Comparison of ENCODE assay signal across 9 mouse cellular contexts in the genomic region with DNA sequence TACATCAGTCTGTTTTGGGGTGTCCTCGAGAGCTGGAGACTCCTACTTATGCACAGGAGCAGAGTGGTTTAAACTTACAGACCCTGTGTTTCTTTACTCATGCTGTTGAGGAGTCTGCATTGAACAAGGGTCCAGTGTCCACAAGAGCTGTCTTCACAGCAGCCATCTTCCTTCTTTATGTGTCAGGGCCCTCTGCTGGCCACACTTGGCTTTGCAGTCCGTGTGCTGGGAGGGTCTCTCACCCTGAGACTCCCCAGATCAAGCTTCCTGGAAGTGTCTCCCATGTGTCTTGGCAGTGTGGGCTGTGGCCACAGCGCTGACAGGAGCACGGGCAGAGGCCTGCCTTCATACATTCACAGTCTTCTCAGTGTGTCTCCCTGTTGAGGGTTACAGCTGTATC. TPM values are rescaled to one million over a fixed set of nuclear protein-coding genes. Genes with fewer than 3 reads are reported as not detected.
DNase-seq lines count a peak whose midpoint lies in the region; ATAC-seq and TF ChIP-seq lines count a peak whose summit lies in the region.
"Had no signal": no experiment of that assay in that cellular context is flagged by ENCODE, and none has a peak within 500 bp of the region (broad histone marks: within the 10 kb centered on the region; RNA-seq: fewer than 3 reads in every experiment).

No protein-coding gene starts in this region.

- H3K27ac ChIP-seq in heart, adult 2 months, result no peak overlapping the region
- no peak overlapping the region for H3K27ac ChIP-seq in embryonic facial prominence, embryonic 10.5 days (replicated peaks)
- H3K27ac ChIP-seq: limb, embryonic 15.5 days had no signal

- ATAC-seq in activated CD4-positive, CD25-positive, alpha-beta regulatory T cell, adult 4 months, result no peak

- no peaks in the 10 kb centered on the region for H3K9me3 ChIP-seq in embryonic facial prominence, embryonic 10.5 days
- H3K9me3 ChIP-seq: limb, embryonic 15.5 days had no signal

- H3K27me3 ChIP-seq in heart, adult 2 months (ENCODE audit: control insufficient read depth, insufficient read depth, low read length), result no peaks in the 10 kb centered on the region
- H3K27me3 ChIP-seq in embryonic facial prominence, embryonic 10.5 days (replicated peaks; ENCODE audit: low read depth, poor library complexity, severe bottlenecking), result no peaks in the 10 kb centered on the region
- H3K27me3 ChIP-seq: limb, embryonic 15.5 days had no signal

- TF ChIP-seq POLR2A in heart, adult 2 months (IDR thresholded peaks at IDR 0.05; ENCODE audit: insufficient read depth, low read depth, low read length), result no peak

- no peaks in the 10 kb centered on the region for H3K36me3 ChIP-seq in heart, adult 2 months (ENCODE audit: control insufficient read depth, insufficient read depth, low read length)
- H3K36me3 ChIP-seq in embryonic facial prominence, embryonic 10.5 days (replicated peaks), result peaks cover 10% of the 10 kb centered on the region; the same call in 1 of the 2 replicates

- no peaks in the 10 kb centered on the region for H3K79me2 ChIP-seq in heart, adult 2 months (replicated peaks; ENCODE audit: control insufficient read depth, insufficient read depth, low read length)

- TF ChIP-seq EP300 in heart, adult 2 months (IDR thresholded peaks at IDR 0.05; ENCODE audit: insufficient read depth, low read depth, low read length), result no peak

- intact Hi-C loops in heart, adult 2 months (cut with DNase I), result loop anchor here (1.0 kb wide), 1 partner anchor 124 kb away; no protein-coding TSS in a partner anchor

- WGBS in heart, adult 2 months, result 26% methylated on average over 4 of the region's 4 CpGs
- WGBS in embryonic facial prominence, embryonic 10.5 days, result 20% methylated on average over 4 of the region's 4 CpGs

- TF ChIP-seq CTCF in heart, adult 2 months (IDR thresholded peaks at IDR 0.05), result peak; percentile 79

- no peak overlapping the region for H3K9ac ChIP-seq in heart, adult 2 months (ENCODE audit: low read depth, low read length)
- H3K9ac ChIP-seq: limb, embryonic 15.5 days had no signal

- H3K4me1 ChIP-seq in heart, adult 2 months (ENCODE audit: control insufficient read depth, insufficient read depth, low read length), result no peaks in the 10 kb centered on the region
- H3K4me1 ChIP-seq in embryonic facial prominence, embryonic 10.5 days, result no peaks in the 10 kb centered on the region
- H3K4me1 ChIP-seq: limb, embryonic 15.5 days had no signal

- peak in 1 of 2 experiments; percentile 40 for DNase-seq in heart, adult 2 months
- no peak for DNase-seq in heart, adult 11 months
- DNase-seq in 416B (ENCODE audit: low read depth) (peak; percentile 41), NIH3T3 (ENCODE audit: low read depth) (peak; percentile 21)
- DNase-seq in embryonic facial prominence, embryonic 10.5 days (ENCODE audit: low spot score), result peak; percentile 63
- peak; percentile 16 for DNase-seq in kidney, postnatal 14 days
- peak; percentile 60 for DNase-seq in naive thymus-derived CD4-positive, alpha-beta T cell, adult 2 months (ENCODE audit: low read depth)

- H3K4me3 ChIP-seq in heart, adult 2 months, result no peak overlapping the region
- H3K4me3 ChIP-seq in embryonic facial prominence, embryonic 10.5 days, result no peak overlapping the region
- H3K4me3 ChIP-seq: limb, embryonic 15.5 days had no signal

RNA-seq across cellular contexts. Expression of a gene that starts 48.0 kb away (rescaled TPM):
- total RNA-seq in heart, adult 2 months (2021), result 1 to 10 TPM; 8.4 to 9.0 TPM
- 5.1 and 8.9 TPM in 2 replicates for polyA plus RNA-seq in heart, adult 2 months (2012; rRNA removed)
- 19.1 and 20.3 TPM in 2 replicates for polyA plus RNA-seq in embryonic facial prominence, embryonic 10.5 days (2016; fragmentation: Nextera tagmentation; extraction: Ambion mirVana)
- polyA plus RNA-seq in activated CD4-positive, CD25-positive, alpha-beta regulatory T cell, adult 4 months (2017; shearing (Covaris generic)), result 10 to 100 TPM in 1 of 2 experiments, 1 to 10 TPM in 1; 8.2 to 12.2 TPM
